In genomic region chr10:25432351-25432750, GRCm38 (mm10) we compare ENCODE assay signal across 8 mouse cellular contexts.
A peak's percentile ranks its signal among the peaks of the same experiment; 100 is the strongest.
DNase-seq lines count a peak whose midpoint lies in the region; ATAC-seq and TF ChIP-seq lines count a peak whose summit lies in the region.

No protein-coding gene starts in this region.

- H3K27ac ChIP-seq in intestine, postnatal 0 days (ENCODE audit: low read depth, low read length) = peak overlapping the region; percentile 57
- no peak overlapping the region for H3K27ac ChIP-seq in hindbrain, embryonic 13.5 days

- 41% methylated on average over 10 of the region's 10 CpGs for WGBS in intestine, postnatal 0 days
- WGBS in hindbrain, embryonic 13.5 days = 62% methylated on average over 10 of the region's 10 CpGs

- H3K27me3 ChIP-seq in intestine, postnatal 0 days (replicated peaks; ENCODE audit: control insufficient read depth, insufficient read depth, low read length) = no peaks in the 10 kb centered on the region
- no peaks in the 10 kb centered on the region for H3K27me3 ChIP-seq in hindbrain, embryonic 13.5 days

- peak overlapping the region; percentile 16; the same call in 1 of the 2 replicates for H3K4me3 ChIP-seq in intestine, postnatal 0 days (ENCODE audit: low read depth, low read length)
- H3K4me3 ChIP-seq in hindbrain, embryonic 13.5 days = no peak overlapping the region

- peaks cover 22% of the 10 kb centered on the region for H3K4me1 ChIP-seq in intestine, postnatal 0 days (replicated peaks; ENCODE audit: control insufficient read depth, insufficient read depth, low read length)
- H3K4me1 ChIP-seq in hindbrain, embryonic 13.5 days (replicated peaks) = peaks cover 5% of the 10 kb centered on the region

- H3K4me2 ChIP-seq in intestine, postnatal 0 days (replicated peaks; ENCODE audit: low read depth) = peak overlapping the region; percentile 44
- no peak overlapping the region for H3K4me2 ChIP-seq in hindbrain, embryonic 13.5 days

- no peaks in the 10 kb centered on the region for H3K36me3 ChIP-seq in intestine, postnatal 0 days (ENCODE audit: control insufficient read depth, insufficient read depth)
- no peaks in the 10 kb centered on the region for H3K36me3 ChIP-seq in hindbrain, embryonic 13.5 days

- H3K9ac ChIP-seq in intestine, postnatal 0 days (ENCODE audit: low read depth, low read length) = no peak overlapping the region
- no peak overlapping the region for H3K9ac ChIP-seq in hindbrain, embryonic 13.5 days

- peak; percentile 24 for DNase-seq in embryo, embryonic 9.5 days (ENCODE audit: extremely low spot score)
- DNase-seq in embryo, embryonic 10.5 days (ENCODE audit: low spot score) = no peak
- DNase-seq in gastrocnemius, postnatal 14 days = peak; percentile 80
- peak; percentile 48 for DNase-seq in lung, postnatal 25 days (ENCODE audit: low spot score)
- no peak for DNase-seq in adrenal gland, postnatal 4 days (ENCODE audit: low spot score in 2 of 2)
- DNase-seq in cerebellum, adult 8-10 months = no peak

- no peak for TF ChIP-seq CTCF in intestine, postnatal 0 days (IDR thresholded peaks at IDR 0.05; ENCODE audit: low read depth)

- intact Hi-C loops in gastrocnemius, postnatal 14 days (cut with DNase I; ENCODE audit: low total_unique reads) = no loop called here

- no peaks in the 10 kb centered on the region for H3K9me3 ChIP-seq in intestine, postnatal 0 days (ENCODE audit: control insufficient read depth)
- no peaks in the 10 kb centered on the region for H3K9me3 ChIP-seq in hindbrain, embryonic 13.5 days

- ATAC-seq in intestine, postnatal 0 days = no peak
- no peak for ATAC-seq in hindbrain, embryonic 13.5 days (ENCODE audit: low FRiP score)

Comparison
In these comparisons a context has a peak if more than half of its experiments do, and no peak if none do; other contexts are left out.
1. DNase-seq: peak in embryo, embryonic 9.5 days (single experiment), gastrocnemius, postnatal 14 days (single experiment) and lung, postnatal 25 days (single experiment); none in embryo, embryonic 10.5 days (single experiment), adrenal gland, postnatal 4 days (0 of 2) and cerebellum, adult 8-10 months (single experiment).